Mouse (Mus musculus) embryonic facial prominence, embryonic 12.5 days (tissue): ENCODE data around the gene BC034090. TPM values are rescaled to one million over a fixed set of nuclear protein-coding genes. Genes with fewer than 3 reads are reported as not detected.
A peak's percentile ranks its signal among the peaks of the same experiment; 100 is the strongest.

Experiments
- ATAC-seq: fragments of 200-750 bp; cut with Nextera tagmentation; 2 replicates; pipeline ENCODE4 v1.8.0; 2017; ENCODE audit not compliant: insufficient number of reproducible peaks, insufficient read depth, low FRiP score, low TSS enrichment
- H3K27ac ChIP-seq: fragments of 300-500 bp; sonication (generic); 2 replicates; pipeline ENCODE4 v1.5.1; 2016; ENCODE audit warnings: mild to moderate bottlenecking
- H3K27me3 ChIP-seq: fragments of 300-500 bp; sonication (generic); 2 replicates; pipeline ENCODE4 v1.6.1; 2016; ENCODE audit warnings: mild to moderate bottlenecking, moderate library complexity
- H3K36me3 ChIP-seq: fragments of 300-500 bp; sonication (generic); 2 replicates; pipeline ENCODE4 v1.6.1; 2016; ENCODE audit warnings: mild to moderate bottlenecking
- H3K4me1 ChIP-seq: fragments of 300-500 bp; sonication (generic); 2 replicates; pipeline ENCODE4 v1.6.1; 2016
- H3K4me2 ChIP-seq: fragments of 300-500 bp; sonication (generic); replicated peaks from 2 replicates; pipeline ENCODE4 v1.6.1; 2016; ENCODE audit warnings: mild to moderate bottlenecking, moderate library complexity
- H3K4me3 ChIP-seq: fragments of 300-500 bp; sonication (generic); 2 replicates; pipeline ENCODE4 v1.5.1; 2016; ENCODE audit warnings: mild to moderate bottlenecking
- H3K9ac ChIP-seq: fragments of 300-500 bp; sonication (generic); 2 replicates; pipeline ENCODE4 v1.6.1; 2016; ENCODE audit warnings: mild to moderate bottlenecking, moderate library complexity
- H3K9me3 ChIP-seq: fragments of 300-500 bp; sonication (generic); 2 replicates; pipeline ENCODE4 v1.6.1; 2016; ENCODE audit warnings: mild to moderate bottlenecking, moderate library complexity
- WGBS: fragments of 180-500 bp; shearing (Covaris S2); methylation state at CpG from one replicate; pipeline ENCODE4 v1.1.7; 2016; 5-methylcytosine and 5-hydroxymethylcytosine counted together
- polyA plus RNA-seq: library from polyadenylated mRNA; unstranded; fragments of >200 nt; fragmentation: Nextera tagmentation; extraction: Ambion mirVana; gene quantifications from 2 replicates; pipeline ENCODE4 v1.2.1, GENCODE M21; 2016

The BC034090 gene
- polyA plus RNA-seq, 1 experiment from 2014 or later: 6.9 TPM

DNA sequence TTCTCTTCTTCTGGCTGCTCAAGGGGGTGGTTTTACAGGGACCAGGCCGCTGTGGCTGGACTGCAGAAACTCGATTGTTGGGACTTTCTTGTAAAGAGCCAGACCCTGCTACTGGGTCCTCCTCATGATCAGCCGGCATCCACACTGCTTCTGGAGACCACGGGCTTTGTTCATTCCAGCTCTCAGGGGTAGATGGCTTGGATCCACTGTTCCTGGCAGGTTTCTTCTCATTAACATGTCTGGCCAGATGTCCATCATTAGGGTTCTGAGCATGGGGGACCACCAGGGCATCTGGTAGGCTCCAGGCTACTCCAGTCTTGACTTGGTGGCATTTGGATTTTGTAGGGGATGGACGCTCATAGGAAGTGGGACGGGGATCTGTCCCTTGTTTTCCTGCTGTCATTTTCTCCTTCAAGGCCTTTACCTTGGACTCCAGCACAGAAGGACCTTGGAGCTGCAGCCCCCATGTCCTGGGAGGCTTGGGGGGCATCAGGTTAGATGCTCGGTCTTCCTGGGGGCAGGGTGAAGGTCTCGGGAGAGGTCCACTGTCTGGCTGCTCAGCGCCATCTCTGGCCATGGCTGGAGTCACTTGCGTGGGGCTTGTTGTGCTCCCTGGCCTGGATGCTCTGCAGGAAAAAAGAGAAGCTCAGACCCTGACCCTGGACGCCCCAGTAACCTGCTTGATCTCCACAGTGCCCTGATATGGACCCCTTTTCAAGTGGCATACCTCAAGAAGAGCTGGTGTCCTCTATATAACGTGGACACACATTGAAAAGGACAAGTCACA is 2.4 kb downstream of the BC034090 start:
- Histone ChIP-seq H3K4me2 (no peak overlapping the region), H3K4me1 (peaks cover 6% of the 10 kb centered on the region), H3K9me3 (no peaks in the 10 kb centered on the region), H3K4me3 (no peak overlapping the region), H3K27me3 (peaks cover 8% of the 10 kb centered on the region), H3K27ac (no peak overlapping the region), H3K9ac (no peak overlapping the region), H3K36me3 (0 out of 2 replicates have a peak, but pooled peaks cover 7% of the 10 kb centered on the region)
- no peak for ATAC-seq
- 81% methylated on average over 12 of the region's 12 CpGs for WGBS

DNA sequence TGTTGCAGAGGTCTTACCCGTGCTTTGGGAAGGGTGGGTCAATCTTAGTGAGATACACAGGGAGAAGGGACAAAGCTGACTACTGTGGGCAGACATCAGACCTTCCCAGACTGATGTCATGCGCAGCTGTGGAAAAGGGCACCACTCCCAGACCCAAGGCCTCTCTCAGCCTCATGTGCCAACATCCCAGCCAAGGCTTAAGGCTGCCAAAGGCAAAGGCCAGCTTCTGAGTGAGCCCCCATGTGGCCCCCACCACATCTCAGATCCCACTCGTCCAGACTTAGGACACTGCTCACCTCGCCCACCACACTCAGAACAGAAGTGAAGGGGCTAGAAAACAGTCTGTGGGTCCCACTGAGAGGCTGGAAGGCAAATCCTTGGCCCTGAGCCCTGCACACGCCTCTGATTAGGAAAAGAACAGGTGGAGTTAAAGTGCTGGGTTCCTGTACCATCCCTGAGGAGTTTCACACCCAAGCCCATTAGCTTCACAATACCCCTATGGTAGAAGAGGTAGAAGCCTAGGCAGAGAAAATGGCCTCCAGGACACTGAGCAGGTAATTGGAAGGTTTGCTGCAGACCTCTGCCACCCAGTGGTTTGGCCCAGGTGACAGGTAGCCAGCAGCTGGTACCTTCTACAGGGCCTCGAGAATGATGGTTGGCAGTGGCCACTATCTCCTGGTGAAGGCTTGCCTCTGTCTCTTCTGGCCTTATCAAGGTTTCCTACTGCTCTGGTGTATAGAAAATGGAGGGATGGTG is 4.1 kb downstream of the BC034090 start:
- 82% methylated on average over 6 of the region's 6 CpGs for WGBS
- Histone ChIP-seq H3K9ac (no peak overlapping the region), H3K36me3 (0 out of 2 replicates have a peak, but pooled peaks cover 7% of the 10 kb centered on the region)

DNA sequence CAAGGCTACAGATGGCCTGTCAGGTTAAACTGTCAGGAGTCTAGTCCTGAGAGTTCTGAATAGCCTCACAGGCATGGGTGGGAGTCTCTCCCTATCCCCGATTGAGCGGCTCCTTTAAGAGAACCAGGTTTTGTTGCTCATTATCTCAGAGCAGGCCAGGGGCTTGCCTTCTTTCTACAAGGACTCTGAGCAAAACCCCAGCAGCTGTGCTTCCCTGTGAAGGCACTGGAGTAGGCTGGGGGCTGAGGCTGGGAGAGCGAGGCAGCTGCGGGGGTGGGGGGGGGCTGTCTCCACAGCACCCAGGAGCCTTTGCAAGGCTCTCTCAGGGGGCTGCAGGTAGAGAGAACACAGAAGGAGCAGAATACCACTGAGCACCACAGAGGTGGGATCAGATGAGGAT is 5.1 kb downstream of the BC034090 start:
- Histone ChIP-seq H3K4me1 (peaks cover 26% of the 10 kb centered on the region), H3K4me2 (no peak overlapping the region)
- 67% methylated on average over 4 of the region's 4 CpGs for WGBS

More for the DNA sequence above, 4.1 kb downstream of the BC034090 start:
- Histone ChIP-seq H3K4me2 (no peak overlapping the region), H3K27ac (no peak overlapping the region), H3K4me1 (peaks cover 18% of the 10 kb centered on the region), H3K4me3 (no peak overlapping the region), H3K9me3 (no peaks in the 10 kb centered on the region), H3K27me3 (peaks cover under 1% of the 10 kb centered on the region)
- ATAC-seq: no peak

DNA sequence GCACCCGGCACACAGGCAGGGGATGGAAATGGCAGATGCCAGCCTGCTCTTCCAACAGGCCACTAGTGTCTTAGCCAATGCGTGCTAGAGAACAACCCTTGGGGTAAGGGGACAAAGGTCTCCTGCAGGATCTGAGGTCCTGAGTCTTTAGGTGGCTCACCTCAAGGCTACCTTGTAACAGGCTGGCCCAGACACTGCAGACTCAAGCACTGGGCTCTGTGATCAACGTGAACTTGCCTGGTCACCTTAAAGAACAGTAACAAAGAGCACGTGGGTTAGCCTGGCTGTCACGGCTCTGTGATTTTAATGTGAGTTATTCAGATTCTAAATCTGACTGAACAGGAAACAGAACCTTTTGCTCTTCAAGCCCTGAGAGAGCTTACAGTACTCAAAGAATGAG is 6.1 kb downstream of the BC034090 start:
- 83% methylated on average over 5 of the region's 5 CpGs for WGBS
- no peak overlapping the region for H3K4me2 ChIP-seq
- H3K4me1 ChIP-seq: peaks cover 37% of the 10 kb centered on the region
- H3K9ac ChIP-seq: no peak overlapping the region
- H3K36me3 ChIP-seq: 0 out of 2 replicates have a peak, but pooled peaks cover 7% of the 10 kb centered on the region
- no peak overlapping the region for H3K27ac ChIP-seq
- H3K27me3 ChIP-seq: no peaks in the 10 kb centered on the region
- no peaks in the 10 kb centered on the region for H3K9me3 ChIP-seq
- H3K4me3 ChIP-seq: no peak overlapping the region
- no peak for ATAC-seq

More for the DNA sequence above, 5.1 kb downstream of the BC034090 start:
- Histone ChIP-seq H3K27ac (no peak overlapping the region), H3K27me3 (no peaks in the 10 kb centered on the region), H3K36me3 (0 out of 2 replicates have a peak, but pooled peaks cover 7% of the 10 kb centered on the region), H3K4me3 (no peak overlapping the region), H3K9ac (no peak overlapping the region), H3K9me3 (no peaks in the 10 kb centered on the region)
- no peak for ATAC-seq

DNA sequence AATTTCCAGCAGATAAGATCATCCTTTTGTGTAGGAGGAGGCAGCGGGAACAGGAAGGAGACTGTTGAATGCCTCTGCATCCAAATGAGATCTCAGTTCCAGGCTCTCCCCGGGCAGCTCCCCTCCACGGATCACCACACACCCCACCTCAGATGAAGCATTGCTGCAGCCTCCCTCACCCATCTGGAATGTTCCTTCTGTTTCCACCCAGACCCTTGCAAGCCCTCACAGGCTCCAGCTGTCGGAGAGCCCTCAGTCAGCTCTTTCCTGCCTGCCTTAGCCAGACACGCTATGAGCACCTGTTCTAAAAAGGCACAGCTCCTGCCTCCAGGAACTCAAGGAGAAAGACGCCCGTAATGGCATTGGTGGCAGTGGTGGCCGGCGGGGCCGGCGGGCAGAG is 6.9 kb downstream of the BC034090 start:
- Histone ChIP-seq H3K9ac (no peak overlapping the region), H3K9me3 (no peaks in the 10 kb centered on the region), H3K4me1 (peaks cover 44% of the 10 kb centered on the region), H3K27ac (no peak overlapping the region), H3K4me3 (no peak overlapping the region), H3K4me2 (no peak overlapping the region), H3K27me3 (no peaks in the 10 kb centered on the region), H3K36me3 (0 out of 2 replicates have a peak, but pooled peaks cover 7% of the 10 kb centered on the region)
- WGBS: 76% methylated on average over 11 of the region's 11 CpGs
- ATAC-seq: no peak

DNA sequence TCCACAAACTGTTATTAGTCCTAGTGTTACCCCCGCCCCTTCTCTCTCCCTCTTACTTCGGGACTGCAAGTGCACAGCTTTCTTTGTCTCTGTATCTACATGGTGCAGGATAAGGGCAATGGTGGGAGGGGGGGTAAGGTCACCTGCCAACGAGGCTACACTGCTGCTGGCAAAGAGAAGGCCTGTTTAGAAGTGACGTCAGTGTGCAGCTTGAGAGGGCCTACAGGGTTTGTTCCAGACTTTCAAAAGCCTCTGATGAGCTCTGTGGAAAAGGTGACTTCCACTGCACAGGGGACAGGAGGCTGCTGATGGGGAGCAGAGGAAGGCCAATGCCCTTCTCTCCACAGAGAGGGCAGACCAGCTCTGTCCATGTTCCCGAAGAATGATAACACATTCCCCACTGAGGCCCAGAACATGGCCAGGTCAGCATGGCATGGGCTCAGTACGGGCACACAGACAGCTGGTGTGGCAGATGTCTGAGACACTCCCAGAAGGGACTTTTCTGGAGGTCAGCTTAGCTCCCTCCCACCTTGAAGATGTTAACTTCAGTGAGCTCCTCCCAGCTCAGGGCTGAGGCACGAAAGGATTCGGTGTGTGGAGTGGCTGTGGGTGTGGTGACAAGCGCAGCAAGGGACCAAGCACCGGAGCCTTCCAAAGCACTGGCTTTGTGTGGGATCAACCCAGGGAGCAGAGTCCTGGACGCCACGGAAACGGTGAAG is 7.8 kb downstream of the BC034090 start:
- Histone ChIP-seq H3K36me3 (0 out of 2 replicates have a peak, but pooled peaks cover 7% of the 10 kb centered on the region), H3K27ac (no peak overlapping the region), H3K27me3 (no peaks in the 10 kb centered on the region), H3K9ac (no peak overlapping the region), H3K4me3 (no peak overlapping the region), H3K4me2 (no peak overlapping the region), H3K4me1 (peaks cover 50% of the 10 kb centered on the region), H3K9me3 (no peaks in the 10 kb centered on the region)
- no peak for ATAC-seq
- 61% methylated on average over 13 of the region's 13 CpGs for WGBS

DNA sequence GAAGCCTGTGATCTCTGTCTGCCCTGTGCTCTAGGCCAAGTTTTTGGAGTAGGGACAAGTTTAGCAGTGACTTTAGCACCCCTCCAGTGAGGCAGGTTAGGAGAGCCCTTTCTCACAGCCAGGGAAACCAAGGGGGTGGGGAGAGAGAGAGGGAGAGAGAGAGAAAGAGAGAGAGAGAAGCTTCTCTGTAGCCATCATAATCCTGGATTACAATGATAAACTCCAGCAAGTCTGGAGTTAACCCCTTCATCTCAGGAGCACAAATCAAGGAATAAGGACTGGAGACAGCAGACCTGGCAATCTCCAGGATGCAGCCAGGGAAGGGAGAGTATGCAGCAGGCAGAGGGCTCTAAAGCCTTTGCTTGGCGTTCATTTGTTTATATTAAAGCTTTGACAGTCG is 8.6 kb downstream of the BC034090 start:
- ATAC-seq: no peak
- Histone ChIP-seq H3K27ac (peak overlapping the region; percentile 74; the same call in 1 of the 2 replicates), H3K4me3 (no peak overlapping the region), H3K27me3 (no peaks in the 10 kb centered on the region), H3K9me3 (no peaks in the 10 kb centered on the region), H3K36me3 (0 out of 2 replicates have a peak, but pooled peaks cover 4% of the 10 kb centered on the region), H3K9ac (no peak overlapping the region), H3K4me2 (no peak overlapping the region), H3K4me1 (peaks cover 54% of the 10 kb centered on the region)
- 27% methylated on average over 2 of the region's 2 CpGs for WGBS

DNA sequence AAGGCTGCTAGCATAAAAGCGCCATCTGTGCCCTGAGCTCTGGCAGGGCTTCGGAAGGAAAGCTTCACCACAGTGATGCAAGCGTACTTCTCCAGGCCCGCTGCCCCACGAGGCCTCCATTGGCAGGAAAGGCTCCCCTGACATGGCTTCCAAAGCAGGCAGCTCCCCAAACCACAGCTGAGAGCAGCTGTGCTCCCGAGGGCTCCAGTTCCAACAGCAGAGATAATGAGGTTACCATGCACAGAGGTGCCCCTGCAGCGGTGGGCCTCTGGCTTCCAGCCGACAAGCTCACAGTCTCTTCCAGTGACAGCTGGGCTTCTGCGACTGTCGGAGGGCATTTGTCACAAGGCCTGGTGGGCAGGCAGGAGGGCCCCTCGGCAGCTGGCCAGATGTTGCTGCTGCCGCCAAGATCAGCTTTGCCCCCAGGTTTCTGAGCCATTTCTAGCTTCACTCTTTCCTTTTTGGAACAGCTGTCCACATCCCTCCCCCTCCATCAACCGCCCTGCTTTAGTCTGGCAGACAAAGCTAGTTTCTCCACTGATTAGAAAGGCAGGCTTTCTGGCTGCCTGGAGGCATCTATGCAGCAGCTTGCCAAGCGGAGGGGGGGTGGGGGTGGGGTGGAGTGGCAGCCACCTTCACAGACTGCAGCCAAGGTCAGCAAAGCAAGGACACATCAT is 10.2 kb downstream of the BC034090 start:
- H3K4me2 ChIP-seq: peak overlapping the region; percentile 28; the same call in 1 of the 2 replicates
- H3K9ac ChIP-seq: no peak overlapping the region; the same call in 1 of the 2 replicates
- H3K27ac ChIP-seq: peak overlapping the region; percentile 92
- 14% methylated on average over 14 of the region's 14 CpGs for WGBS
- peak; percentile 31 for ATAC-seq
- H3K36me3 ChIP-seq: no peaks in the 10 kb centered on the region
- H3K9me3 ChIP-seq: no peaks in the 10 kb centered on the region
- no peak overlapping the region for H3K4me3 ChIP-seq
- H3K27me3 ChIP-seq: no peaks in the 10 kb centered on the region
- peaks cover 65% of the 10 kb centered on the region for H3K4me1 ChIP-seq

DNA sequence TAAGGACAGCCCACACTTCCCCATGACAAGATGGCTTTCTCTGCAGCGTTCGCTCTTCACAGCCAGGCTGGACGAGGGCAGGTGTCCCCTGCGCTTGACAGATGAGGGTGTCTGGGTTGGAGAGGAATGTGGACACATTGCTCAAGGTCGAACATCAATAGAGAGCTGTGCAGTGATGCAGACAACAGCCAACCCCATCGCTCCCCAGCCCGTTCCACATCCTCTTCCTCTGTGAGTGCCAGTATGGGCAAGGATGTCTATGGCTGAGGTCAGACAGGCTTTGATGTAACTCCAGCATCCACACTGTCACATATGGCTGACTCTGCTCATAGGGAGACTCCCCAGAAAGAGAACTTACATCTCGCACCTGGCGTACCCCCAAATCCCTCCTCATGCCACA is 10.9 kb downstream of the BC034090 start:
- no peak for ATAC-seq
- 82% methylated on average over 9 of the region's 9 CpGs for WGBS
- no peaks in the 10 kb centered on the region for H3K36me3 ChIP-seq

DNA sequence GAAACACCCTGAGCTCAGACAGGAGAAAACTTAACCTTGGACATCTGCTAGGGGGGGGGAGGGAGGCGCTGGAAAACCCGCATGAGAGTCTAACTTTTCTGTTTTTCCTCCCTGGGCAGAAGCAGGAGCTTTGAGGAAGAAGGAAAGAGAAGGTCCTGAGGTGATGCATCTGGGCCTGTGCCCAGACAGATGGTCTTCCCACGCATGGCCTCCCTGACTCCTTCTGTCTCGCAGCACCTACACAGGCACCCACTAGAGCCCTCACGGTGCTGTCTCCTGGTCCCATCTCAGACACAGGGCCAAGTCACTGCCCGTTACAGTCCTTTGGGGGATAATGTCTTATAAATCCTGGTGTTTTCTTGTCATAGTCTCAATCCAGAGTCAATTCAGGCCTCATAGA is 11.5 kb downstream of the BC034090 start:
- Histone ChIP-seq H3K36me3 (no peaks in the 10 kb centered on the region), H3K4me1 (peaks cover 72% of the 10 kb centered on the region), H3K4me3 (no peak overlapping the region), H3K4me2 (no peak overlapping the region), H3K27me3 (no peaks in the 10 kb centered on the region), H3K9me3 (no peaks in the 10 kb centered on the region), H3K9ac (no peak overlapping the region), H3K27ac (0 out of 2 replicates have a peak overlapping the region, but pooled peaks have one; percentile 55)
- ATAC-seq: no peak
- 65% methylated on average over 6 of the region's 6 CpGs for WGBS

More for the DNA sequence above, 10.9 kb downstream of the BC034090 start:
- Histone ChIP-seq H3K4me2 (no peak overlapping the region), H3K9ac (no peak overlapping the region), H3K4me1 (peaks cover 67% of the 10 kb centered on the region), H3K27ac (peak overlapping the region; percentile 92), H3K27me3 (no peaks in the 10 kb centered on the region), H3K4me3 (no peak overlapping the region), H3K9me3 (no peaks in the 10 kb centered on the region)

DNA sequence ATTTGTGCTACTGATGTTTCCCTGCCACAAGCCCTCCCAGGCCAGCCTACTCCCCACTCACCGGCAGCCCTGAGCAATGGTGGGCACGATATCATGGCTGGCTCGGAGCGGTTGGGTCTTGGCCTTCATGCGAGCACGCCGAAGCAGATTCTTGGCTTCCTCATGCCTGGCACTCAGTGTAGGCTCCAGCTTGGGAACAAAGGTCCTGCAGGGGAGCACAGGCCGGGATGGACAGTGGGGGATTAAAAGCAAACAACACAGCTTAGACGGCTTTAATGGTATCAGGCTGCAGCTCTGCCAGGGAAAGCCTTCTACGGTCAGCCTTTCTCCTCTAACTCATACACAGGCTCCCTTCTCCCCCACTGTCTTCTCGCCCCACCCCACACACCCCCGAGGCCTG is 11.9 kb downstream of the BC034090 start:
- Histone ChIP-seq H3K9me3 (no peaks in the 10 kb centered on the region), H3K4me3 (no peak overlapping the region), H3K27ac (peak overlapping the region; percentile 55; the same call in 1 of the 2 replicates), H3K4me2 (no peak overlapping the region), H3K36me3 (no peaks in the 10 kb centered on the region), H3K4me1 (peaks cover 75% of the 10 kb centered on the region), H3K9ac (no peak overlapping the region), H3K27me3 (no peaks in the 10 kb centered on the region)
- WGBS: 65% methylated on average over 12 of the region's 12 CpGs
- ATAC-seq: no peak
